Mouse (Mus musculus) thymus, postnatal 10 days (tissue): ENCODE results near the gene 4930524N10Rik.

Experiments used
- DNase-seq, 2 experiments: peaks; one replicate each; pipeline ENCODE4 v3.0.0; 2021; ENCODE audit warnings: low spot score in 2 of 2

4930524N10Rik gene

GRCm38 (mm10) chrX:154343292-154343691, at the start of gene 4930524N10Rik:
Gene 4930524N10Rik, minus strand, starts transcription at chrX:154343392.
- no peak for DNase-seq

GRCm38 (mm10) chrX:154350042-154350441, 6.8 kb upstream of the 4930524N10Rik start:
- no peak for DNase-seq

GRCm38 (mm10) chrX:154349302-154350041, 6.3 kb upstream of the 4930524N10Rik start:
- DNase-seq = no peak

- no peak for DNase-seq
Observed at GRCm38 (mm10) chrX:154347933-154348332, 4.7 kb upstream of the 4930524N10Rik start.
